Mouse (Mus musculus): ENCODE results near the gene Mapk3. TPM values are rescaled to one million over a fixed set of nuclear protein-coding genes. Genes with fewer than 3 reads are reported as not detected.

The Mapk3 gene
- polyA plus RNA-seq (2014; fragmentation: Nextera tagmentation; extraction: Ambion mirVana), result 37.1 and 44.9 TPM in 2 replicates

GRCm38 (mm10) chr7:126759050-126759671 lies at the start of gene Mapk3:
Gene Mapk3, plus strand, starts transcription at chr7:126759601.
- DNase-seq (ENCODE audit: low spot score) (peak; percentile 95), ATAC-seq (replicated peaks; ENCODE audit: insufficient number of reproducible peaks, low FRiP score, low TSS enrichment, low read depth) (peak; percentile 36; the same call in 1 of the 2 replicates)
- 1% methylated on average over 11 of the region's 38 CpGs for WGBS
- Histone ChIP-seq H3K36me3 (replicated peaks; ENCODE audit: control insufficient read depth, insufficient read depth, low read depth, low read length) (no peaks in the 10 kb centered on the region; the same call in 1 of the 2 replicates), H3K4me1 (ENCODE audit: control insufficient read depth, insufficient read depth, low read length) (no peaks in the 10 kb centered on the region), H3K4me3 (ENCODE audit: low read depth, low read length) (peak within 1 kb of the TSS; percentile 74), H3K4me2 (ENCODE audit: low read depth, low read length) (peak within 1 kb of the TSS; percentile 85), H3K9me3 (replicated peaks; ENCODE audit: control insufficient read depth, low read length) (no peaks in the 10 kb centered on the region), H3K9ac (replicated peaks; ENCODE audit: low read length) (peak within 1 kb of the TSS; percentile 89), H3K27me3 (ENCODE audit: control insufficient read depth, insufficient read depth, low read length) (no peaks in the 10 kb centered on the region), H3K27ac (replicated peaks; ENCODE audit: low read depth, low read length) (peak within 1 kb of the TSS; percentile 77)

DNA sequence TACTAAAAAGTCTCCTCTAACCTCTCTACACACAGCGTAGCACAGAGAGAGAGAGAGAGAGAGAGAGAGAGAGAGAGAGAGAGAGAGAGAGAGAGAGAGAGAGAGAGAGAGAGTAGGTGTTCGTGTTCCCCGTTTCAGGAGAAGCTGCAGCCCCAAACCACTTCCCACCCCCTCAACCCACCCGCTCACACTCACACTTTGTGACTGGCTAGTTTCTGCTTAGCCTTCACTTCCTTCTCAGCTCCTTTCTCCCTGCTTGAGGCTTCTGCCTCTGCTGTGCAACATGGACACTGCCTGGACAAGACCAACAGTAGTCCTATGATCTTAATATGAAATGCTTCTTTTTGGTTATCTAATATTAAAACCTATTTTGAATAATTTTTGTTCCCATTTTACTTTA lies 49.1 kb upstream of the Mapk3 start:
- no peak overlapping the region for H3K4me2 ChIP-seq (ENCODE audit: low read depth, low read length)
- no peaks in the 10 kb centered on the region for H3K36me3 ChIP-seq (replicated peaks; ENCODE audit: control insufficient read depth, insufficient read depth, low read depth, low read length)
- H3K4me3 ChIP-seq (ENCODE audit: low read depth, low read length), result no peak overlapping the region
- H3K9me3 ChIP-seq (replicated peaks; ENCODE audit: control insufficient read depth, low read length), result no peaks in the 10 kb centered on the region
- WGBS, result 83% methylated on average over 3 of the region's 4 CpGs
- H3K27ac ChIP-seq (replicated peaks; ENCODE audit: low read depth, low read length), result no peak overlapping the region
- no peak for DNase-seq (ENCODE audit: low spot score)
- H3K9ac ChIP-seq (replicated peaks; ENCODE audit: low read length), result no peak overlapping the region
- H3K27me3 ChIP-seq (ENCODE audit: control insufficient read depth, insufficient read depth, low read length), result no peaks in the 10 kb centered on the region
- no peak for ATAC-seq (replicated peaks; ENCODE audit: insufficient number of reproducible peaks, low FRiP score, low TSS enrichment, low read depth)
- H3K4me1 ChIP-seq (ENCODE audit: control insufficient read depth, insufficient read depth, low read length), result no peaks in the 10 kb centered on the region

- H3K27me3 ChIP-seq (ENCODE audit: control insufficient read depth, insufficient read depth, low read length), result no peaks in the 10 kb centered on the region
- H3K4me1 ChIP-seq (ENCODE audit: control insufficient read depth, insufficient read depth, low read length), result no peaks in the 10 kb centered on the region
- no peak overlapping the region for H3K27ac ChIP-seq (replicated peaks; ENCODE audit: low read depth, low read length)
- 78% methylated on average over 3 of the region's 3 CpGs for WGBS
- no peak overlapping the region for H3K4me3 ChIP-seq (ENCODE audit: low read depth, low read length)
- no peaks in the 10 kb centered on the region for H3K9me3 ChIP-seq (replicated peaks; ENCODE audit: control insufficient read depth, low read length)
- H3K36me3 ChIP-seq (replicated peaks; ENCODE audit: control insufficient read depth, insufficient read depth, low read depth, low read length), result no peaks in the 10 kb centered on the region
- H3K4me2 ChIP-seq (ENCODE audit: low read depth, low read length), result no peak overlapping the region
- H3K9ac ChIP-seq (replicated peaks; ENCODE audit: low read length), result no peak overlapping the region
- ATAC-seq (replicated peaks; ENCODE audit: insufficient number of reproducible peaks, low FRiP score, low TSS enrichment, low read depth) (no peak), DNase-seq (ENCODE audit: low spot score) (no peak)
Observed at GRCm38 (mm10) chr7:126711910-126712309, 47.5 kb upstream of the Mapk3 start.

DNA sequence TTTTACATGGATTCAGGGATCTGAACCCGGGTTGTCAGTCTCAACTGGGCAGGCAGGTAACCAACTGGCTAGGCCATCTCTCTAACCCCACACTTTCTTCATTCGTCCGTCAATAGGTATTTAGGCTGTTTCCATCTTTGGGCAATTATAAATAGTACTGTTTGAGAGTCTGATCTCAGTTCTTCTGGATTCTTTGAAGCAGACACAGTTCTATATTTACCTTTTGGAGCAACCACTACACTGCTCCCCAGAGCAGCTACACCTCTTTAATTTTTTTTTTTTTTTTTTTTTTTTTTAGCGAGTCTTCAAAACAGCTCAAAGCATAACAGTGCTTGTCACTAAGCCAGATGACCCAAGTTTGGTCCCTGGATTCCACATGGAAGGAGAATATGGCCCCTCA lies 43.7 kb upstream of the Mapk3 start:
- H3K9me3 ChIP-seq (replicated peaks; ENCODE audit: control insufficient read depth, low read length), result no peaks in the 10 kb centered on the region
- DNase-seq (ENCODE audit: low spot score), result no peak
- ATAC-seq (replicated peaks; ENCODE audit: insufficient number of reproducible peaks, low FRiP score, low TSS enrichment, low read depth), result no peak
- no peaks in the 10 kb centered on the region for H3K36me3 ChIP-seq (replicated peaks; ENCODE audit: control insufficient read depth, insufficient read depth, low read depth, low read length)
- no peak overlapping the region for H3K4me2 ChIP-seq (ENCODE audit: low read depth, low read length)
- no peaks in the 10 kb centered on the region for H3K4me1 ChIP-seq (ENCODE audit: control insufficient read depth, insufficient read depth, low read length)
- no peaks in the 10 kb centered on the region for H3K27me3 ChIP-seq (ENCODE audit: control insufficient read depth, insufficient read depth, low read length)
- H3K9ac ChIP-seq (replicated peaks; ENCODE audit: low read length), result no peak overlapping the region
- 79% methylated on average over 4 of the region's 4 CpGs for WGBS
- H3K4me3 ChIP-seq (ENCODE audit: low read depth, low read length), result no peak overlapping the region
- no peak overlapping the region for H3K27ac ChIP-seq (replicated peaks; ENCODE audit: low read depth, low read length)

DNA sequence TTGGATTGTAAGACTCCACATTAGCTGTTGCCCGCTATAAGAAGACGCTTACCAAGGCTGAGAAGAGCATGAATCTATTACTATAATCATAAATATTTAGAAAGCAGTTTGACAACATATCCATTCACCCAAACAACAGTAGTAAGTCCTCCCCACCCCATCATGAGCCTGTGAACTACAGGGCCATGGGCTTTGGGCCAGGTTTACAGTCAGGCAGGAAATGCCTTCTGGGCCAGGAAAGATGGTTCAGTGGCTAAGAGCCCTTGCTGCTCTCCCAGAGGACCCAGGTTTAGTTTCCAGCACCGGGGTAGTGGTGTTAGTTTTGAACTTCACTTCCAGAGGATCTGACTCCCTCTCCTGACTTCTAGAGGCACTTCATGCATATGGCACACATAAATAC lies 41.8 kb upstream of the Mapk3 start:
- DNase-seq (ENCODE audit: low spot score) (no peak), ATAC-seq (replicated peaks; ENCODE audit: insufficient number of reproducible peaks, low FRiP score, low TSS enrichment, low read depth) (no peak)
- Histone ChIP-seq H3K27ac (replicated peaks; ENCODE audit: low read depth, low read length) (no peak overlapping the region), H3K27me3 (ENCODE audit: control insufficient read depth, insufficient read depth, low read length) (no peaks in the 10 kb centered on the region), H3K4me3 (ENCODE audit: low read depth, low read length) (no peak overlapping the region), H3K36me3 (replicated peaks; ENCODE audit: control insufficient read depth, insufficient read depth, low read depth, low read length) (no peaks in the 10 kb centered on the region), H3K9ac (replicated peaks; ENCODE audit: low read length) (no peak overlapping the region), H3K4me2 (ENCODE audit: low read depth, low read length) (no peak overlapping the region), H3K9me3 (replicated peaks; ENCODE audit: control insufficient read depth, low read length) (no peaks in the 10 kb centered on the region), H3K4me1 (ENCODE audit: control insufficient read depth, insufficient read depth, low read length) (no peaks in the 10 kb centered on the region)
- 87% methylated on average over 3 of the region's 3 CpGs for WGBS

- H3K9me3 ChIP-seq (replicated peaks; ENCODE audit: control insufficient read depth, low read length), result no peaks in the 10 kb centered on the region
- no peaks in the 10 kb centered on the region for H3K27me3 ChIP-seq (ENCODE audit: control insufficient read depth, insufficient read depth, low read length)
- no peak overlapping the region for H3K9ac ChIP-seq (replicated peaks; ENCODE audit: low read length)
- H3K36me3 ChIP-seq (replicated peaks; ENCODE audit: control insufficient read depth, insufficient read depth, low read depth, low read length), result no peaks in the 10 kb centered on the region
- no peaks in the 10 kb centered on the region for H3K4me1 ChIP-seq (ENCODE audit: control insufficient read depth, insufficient read depth, low read length)
- WGBS, result 94% methylated on average over 5 of the region's 5 CpGs
- H3K27ac ChIP-seq (replicated peaks; ENCODE audit: low read depth, low read length), result no peak overlapping the region
- DNase-seq (ENCODE audit: low spot score) (no peak), ATAC-seq (replicated peaks; ENCODE audit: insufficient number of reproducible peaks, low FRiP score, low TSS enrichment, low read depth) (no peak)
- no peak overlapping the region for H3K4me3 ChIP-seq (ENCODE audit: low read depth, low read length)
- no peak overlapping the region for H3K4me2 ChIP-seq (ENCODE audit: low read depth, low read length)
Observed at GRCm38 (mm10) chr7:126718787-126719337, 40.5 kb upstream of the Mapk3 start.

DNA sequence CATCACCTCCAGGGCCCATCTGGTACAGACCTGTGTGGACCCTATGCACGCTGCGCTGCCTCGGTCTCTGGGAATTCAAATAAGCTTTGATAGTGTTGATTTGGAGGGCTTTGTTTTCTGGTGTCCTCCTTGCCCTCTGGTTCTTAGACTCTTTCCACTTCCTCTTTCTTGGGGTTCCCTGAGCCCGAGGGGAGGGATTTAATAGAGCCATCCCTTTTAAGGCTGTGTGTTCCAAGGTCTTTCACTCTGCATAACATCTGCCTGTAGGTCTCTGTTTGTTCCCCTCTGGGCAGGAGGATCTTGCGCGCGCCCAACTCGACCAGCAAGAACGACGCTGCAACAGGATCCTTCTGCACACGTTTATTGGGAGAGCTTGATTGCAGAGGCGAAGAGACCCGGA lies 37.8 kb upstream of the Mapk3 start:
- Histone ChIP-seq H3K4me2 (ENCODE audit: low read depth, low read length) (no peak overlapping the region), H3K27me3 (ENCODE audit: control insufficient read depth, insufficient read depth, low read length) (no peaks in the 10 kb centered on the region), H3K9me3 (replicated peaks; ENCODE audit: control insufficient read depth, low read length) (no peaks in the 10 kb centered on the region), H3K36me3 (replicated peaks; ENCODE audit: control insufficient read depth, insufficient read depth, low read depth, low read length) (no peaks in the 10 kb centered on the region), H3K9ac (replicated peaks; ENCODE audit: low read length) (no peak overlapping the region), H3K4me1 (ENCODE audit: control insufficient read depth, insufficient read depth, low read length) (no peaks in the 10 kb centered on the region), H3K27ac (replicated peaks; ENCODE audit: low read depth, low read length) (no peak overlapping the region), H3K4me3 (ENCODE audit: low read depth, low read length) (no peak overlapping the region)
- no peak for ATAC-seq (replicated peaks; ENCODE audit: insufficient number of reproducible peaks, low FRiP score, low TSS enrichment, low read depth)
- 91% methylated on average over 13 of the region's 13 CpGs for WGBS
- no peak for DNase-seq (ENCODE audit: low spot score)

DNA sequence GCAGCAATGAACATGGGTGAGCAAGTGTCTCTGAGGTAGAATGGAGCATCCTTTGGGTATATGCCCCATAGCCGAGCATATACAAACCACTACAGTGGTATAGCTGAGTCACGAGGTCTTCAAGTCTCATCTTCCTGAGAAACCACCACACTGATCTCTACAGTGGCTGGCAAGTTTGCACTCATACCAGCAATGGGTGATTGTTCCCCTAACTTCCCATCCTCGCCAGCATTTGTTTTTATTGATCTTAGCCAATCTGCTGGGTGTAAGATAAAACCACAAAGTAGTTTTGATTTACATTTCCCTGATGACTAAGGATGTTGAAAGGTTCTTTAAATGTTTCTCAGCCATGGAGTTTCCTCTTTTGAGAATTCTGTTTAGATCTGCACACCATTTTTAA lies 34.3 kb upstream of the Mapk3 start:
- Histone ChIP-seq H3K4me1 (ENCODE audit: control insufficient read depth, insufficient read depth, low read length) (no peaks in the 10 kb centered on the region), H3K27ac (replicated peaks; ENCODE audit: low read depth, low read length) (no peak overlapping the region), H3K27me3 (ENCODE audit: control insufficient read depth, insufficient read depth, low read length) (no peaks in the 10 kb centered on the region), H3K4me3 (ENCODE audit: low read depth, low read length) (no peak overlapping the region), H3K36me3 (replicated peaks; ENCODE audit: control insufficient read depth, insufficient read depth, low read depth, low read length) (no peaks in the 10 kb centered on the region), H3K9me3 (replicated peaks; ENCODE audit: control insufficient read depth, low read length) (no peaks in the 10 kb centered on the region), H3K9ac (replicated peaks; ENCODE audit: low read length) (no peak overlapping the region), H3K4me2 (ENCODE audit: low read depth, low read length) (no peak overlapping the region)
- 75% methylated on average over 3 of the region's 3 CpGs for WGBS
- ATAC-seq (replicated peaks; ENCODE audit: insufficient number of reproducible peaks, low FRiP score, low TSS enrichment, low read depth) (no peak), DNase-seq (ENCODE audit: low spot score) (no peak)
